Mouse (Mus musculus) lung, embryonic 14.5 days (tissue): ENCODE measurements around the gene Bnc2. TPM values are rescaled to one million over a fixed set of nuclear protein-coding genes. Genes with fewer than 3 reads are reported as not detected.
A peak's percentile ranks its signal among the peaks of the same experiment; 100 is the strongest.

Experiments used
- ATAC-seq: fragments of 200-750 bp; cut with Nextera tagmentation; 2 replicates; pipeline ENCODE4 v1.8.0; 2017; ENCODE audit warnings: mild to moderate bottlenecking, moderate TSS enrichment, moderate library complexity; ENCODE audit not compliant: insufficient read depth
- DNase-seq: peaks from one replicate; pipeline ENCODE4 v3.0.0-alpha.2; 2015
- H3K27ac ChIP-seq: fragments of 300-500 bp; sonication (generic); 2 replicates; pipeline ENCODE4 v1.5.1; 2014; ENCODE audit warnings: low read depth, mild to moderate bottlenecking, moderate library complexity
- H3K27me3 ChIP-seq: fragments of 300-500 bp; sonication (generic); 2 replicates; pipeline ENCODE4 v1.6.1; 2014; ENCODE audit warnings: low read length, control low read depth; ENCODE audit not compliant: insufficient read depth
- H3K36me3 ChIP-seq: fragments of 300-500 bp; sonication (generic); 2 replicates; pipeline ENCODE4 v1.6.1; 2014; ENCODE audit warnings: control low read depth; ENCODE audit not compliant: insufficient read depth
- H3K4me1 ChIP-seq: fragments of 300-500 bp; sonication (generic); 2 replicates; pipeline ENCODE4 v1.6.1; 2014; ENCODE audit warnings: antibody characterized with exemption, control low read depth; ENCODE audit not compliant: insufficient read depth
- H3K4me2 ChIP-seq: fragments of 300-500 bp; sonication (generic); 2 replicates; pipeline ENCODE4 v1.6.1; 2014; ENCODE audit warnings: mild to moderate bottlenecking
- H3K4me3 ChIP-seq: fragments of 300-500 bp; sonication (generic); 2 replicates; pipeline ENCODE4 v1.5.1; 2014; ENCODE audit warnings: low read depth, low read length
- H3K9ac ChIP-seq: fragments of 300-500 bp; sonication (generic); 2 replicates; pipeline ENCODE4 v1.6.1; 2014
- H3K9me3 ChIP-seq: fragments of 300-500 bp; sonication (generic); 2 replicates; pipeline ENCODE4 v1.6.1; 2016; ENCODE audit warnings: low read depth, low read length, control low read depth
- CTCF ChIP-seq: IDR thresholded peaks from 2 replicates; pipeline ENCODE4 v1.5.1; 2016; ENCODE audit warnings: antibody characterized with exemption, low read depth
- WGBS: fragments of 180-500 bp; shearing (Covaris S2); extraction: QIAGEN DNeasy Blood & Tissue Kit; methylation state at CpG from one replicate; pipeline ENCODE4 v1.1.7; 2014; 5-methylcytosine and 5-hydroxymethylcytosine counted together
- polyA plus RNA-seq: library from polyadenylated mRNA; unstranded; fragments of >200 nt; fragmentation: Nextera tagmentation; extraction: Ambion mirVana; gene quantifications from 2 replicates; pipeline ENCODE4 v1.2.1, GENCODE M21; 2014

Bnc2 gene
- polyA plus RNA-seq, 1 experiment from 2014 or later: 8.4 TPM

DNA sequence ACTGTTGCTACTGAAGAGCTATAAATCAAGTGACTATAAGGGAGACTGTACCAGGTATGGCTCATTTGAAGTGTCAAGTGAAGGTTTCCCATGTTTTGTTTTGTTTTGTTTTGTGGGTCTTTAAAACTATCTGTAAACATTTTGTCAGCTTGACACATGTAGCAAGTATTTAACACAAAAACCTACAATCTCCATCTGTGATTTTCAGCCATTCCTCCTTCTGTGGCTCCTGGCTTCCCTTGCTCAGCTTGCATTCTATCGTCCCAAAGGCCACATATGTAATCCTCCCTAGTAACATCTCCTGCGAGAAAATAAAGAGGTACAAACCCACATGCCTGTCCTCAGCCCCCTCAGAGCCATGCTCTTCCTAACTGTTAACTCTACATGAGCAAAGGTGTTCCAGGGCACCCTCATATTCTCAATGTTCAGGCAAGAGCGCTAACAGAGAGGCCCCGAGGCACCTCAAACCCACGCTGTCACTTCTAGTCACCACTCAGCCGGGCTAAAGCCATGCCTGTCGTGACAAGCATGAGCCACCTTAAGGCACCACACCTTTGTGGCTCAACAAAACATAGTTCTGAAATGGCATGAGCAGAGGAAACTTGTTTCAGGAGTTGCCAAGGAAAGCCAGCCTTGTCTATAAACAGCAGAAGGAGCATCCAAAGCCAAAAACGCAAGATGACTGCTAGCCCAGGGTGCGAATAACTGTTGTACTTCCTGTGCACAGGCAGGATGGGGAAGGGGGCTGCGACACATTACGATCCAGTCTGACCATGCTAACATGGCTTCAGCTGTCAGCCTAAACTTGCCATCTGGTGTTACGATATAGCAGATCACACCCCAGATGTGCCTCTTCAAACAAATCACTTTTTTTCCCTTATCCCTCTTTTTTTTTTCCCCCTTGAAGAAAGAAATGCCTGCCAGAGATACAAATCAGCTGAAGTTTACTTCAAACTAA is 42.0 kb downstream of the Bnc2 start:
- TF ChIP-seq CTCF: no peak
- 25% methylated on average over 12 of the region's 12 CpGs for WGBS
- ATAC-seq (peak; percentile 64), DNase-seq (peak; percentile 84)
- Histone ChIP-seq H3K9me3 (no peaks in the 10 kb centered on the region), H3K9ac (no peak overlapping the region), H3K36me3 (no peaks in the 10 kb centered on the region), H3K27ac (peak overlapping the region; percentile 43; the same call in 1 of the 2 replicates), H3K27me3 (no peaks in the 10 kb centered on the region), H3K4me2 (peak overlapping the region; percentile 23; the same call in 1 of the 2 replicates), H3K4me1 (peaks cover 4% of the 10 kb centered on the region; the same call in 1 of the 2 replicates), H3K4me3 (no peak overlapping the region)

DNA sequence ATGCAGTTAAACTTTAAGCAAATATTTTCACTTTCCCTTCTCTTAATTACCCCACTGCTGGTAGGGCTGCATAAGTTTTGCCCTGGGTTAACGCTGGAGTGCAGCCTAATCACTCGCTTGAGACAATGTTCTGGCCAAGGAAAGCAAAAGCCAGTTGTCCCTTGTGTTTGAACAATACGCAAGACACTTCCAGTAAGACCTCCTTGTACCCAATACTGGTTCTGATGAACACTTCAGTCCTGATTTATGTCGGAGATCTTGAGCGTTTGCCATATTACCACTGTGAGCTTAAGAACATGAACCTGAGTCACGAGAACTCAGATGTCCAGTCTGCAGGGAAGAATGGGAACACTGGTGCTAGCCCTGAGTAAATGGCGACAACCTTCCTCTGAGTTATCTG is 47.5 kb downstream of the Bnc2 start:
- Histone ChIP-seq H3K27me3 (no peaks in the 10 kb centered on the region), H3K4me1 (no peaks in the 10 kb centered on the region), H3K4me3 (no peak overlapping the region), H3K9me3 (no peaks in the 10 kb centered on the region), H3K27ac (no peak overlapping the region), H3K36me3 (no peaks in the 10 kb centered on the region), H3K9ac (no peak overlapping the region), H3K4me2 (no peak overlapping the region)
- no peak for DNase-seq
- TF ChIP-seq CTCF: no peak
- WGBS: 79% methylated on average over 7 of the region's 7 CpGs
- no peak for ATAC-seq

- H3K36me3 ChIP-seq: no peaks in the 10 kb centered on the region
- H3K4me1 ChIP-seq: no peaks in the 10 kb centered on the region
- no peak for TF ChIP-seq CTCF
- 69% methylated on average over 5 of the region's 5 CpGs for WGBS
- DNase-seq (no peak), ATAC-seq (no peak)
- H3K4me3 ChIP-seq: no peak overlapping the region
- H3K27ac ChIP-seq: no peak overlapping the region
- no peak overlapping the region for H3K4me2 ChIP-seq
- H3K9me3 ChIP-seq: no peaks in the 10 kb centered on the region
- no peaks in the 10 kb centered on the region for H3K27me3 ChIP-seq
- H3K9ac ChIP-seq: no peak overlapping the region
These were observed 51.8 kb downstream of the Bnc2 start for GRCm38 (mm10) chr4:84623312-84623711.

DNA sequence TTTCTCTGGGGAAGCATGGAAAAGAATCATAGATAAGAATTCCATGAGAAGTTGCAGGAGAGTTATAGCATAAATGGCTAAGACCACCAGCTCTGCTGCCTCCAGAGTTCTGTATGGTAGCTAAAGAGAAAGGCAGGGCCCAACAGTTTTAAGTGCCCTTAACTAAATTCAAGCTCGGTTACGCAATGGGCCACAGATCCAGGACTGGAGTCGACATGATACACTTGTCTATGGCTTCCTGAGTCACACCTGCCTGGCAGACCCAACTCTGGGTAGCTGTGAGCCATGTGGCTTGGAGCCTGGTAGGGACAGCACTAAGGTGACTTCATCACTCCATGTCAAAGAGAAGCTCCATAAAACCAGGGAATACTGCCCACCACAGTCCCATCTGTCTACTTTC is 53.3 kb downstream of the Bnc2 start:
- 79% methylated on average over 3 of the region's 3 CpGs for WGBS
- no peak overlapping the region for H3K27ac ChIP-seq
- no peak for TF ChIP-seq CTCF

DNA sequence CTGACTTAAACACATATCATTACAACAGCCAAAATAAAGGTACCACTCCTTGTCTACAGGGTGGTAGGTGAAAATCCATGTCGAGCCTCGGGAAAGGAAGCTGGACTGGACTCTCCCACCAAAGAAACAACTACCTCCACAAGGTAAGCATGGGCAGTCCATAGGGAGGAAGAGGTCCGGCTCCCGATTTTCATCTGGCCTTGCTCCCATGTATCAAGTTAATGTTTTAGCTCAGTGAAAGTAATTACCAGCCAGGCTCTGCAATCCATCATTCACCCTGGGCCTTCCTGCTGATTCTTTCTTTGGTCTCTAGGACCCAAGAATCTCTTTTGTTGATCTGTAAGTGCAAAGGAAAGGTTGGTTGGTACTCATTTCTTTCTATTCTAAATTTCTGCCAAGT is 65.2 kb downstream of the Bnc2 start:
- H3K4me1 ChIP-seq: no peaks in the 10 kb centered on the region
- H3K4me3 ChIP-seq: no peak overlapping the region
- H3K9me3 ChIP-seq: no peaks in the 10 kb centered on the region
- no peak for TF ChIP-seq CTCF
- H3K36me3 ChIP-seq: no peaks in the 10 kb centered on the region
- DNase-seq: no peak
- H3K27ac ChIP-seq: no peak overlapping the region
- no peak for ATAC-seq
- 78% methylated on average over 4 of the region's 4 CpGs for WGBS
- no peak overlapping the region for H3K4me2 ChIP-seq
- no peak overlapping the region for H3K9ac ChIP-seq
- H3K27me3 ChIP-seq: no peaks in the 10 kb centered on the region

More for the DNA sequence above, 53.3 kb downstream of the Bnc2 start:
- Histone ChIP-seq H3K9me3 (no peaks in the 10 kb centered on the region), H3K4me3 (no peak overlapping the region), H3K9ac (no peak overlapping the region), H3K36me3 (no peaks in the 10 kb centered on the region), H3K4me1 (no peaks in the 10 kb centered on the region), H3K27me3 (no peaks in the 10 kb centered on the region), H3K4me2 (no peak overlapping the region)
- DNase-seq (no peak), ATAC-seq (no peak)

DNA sequence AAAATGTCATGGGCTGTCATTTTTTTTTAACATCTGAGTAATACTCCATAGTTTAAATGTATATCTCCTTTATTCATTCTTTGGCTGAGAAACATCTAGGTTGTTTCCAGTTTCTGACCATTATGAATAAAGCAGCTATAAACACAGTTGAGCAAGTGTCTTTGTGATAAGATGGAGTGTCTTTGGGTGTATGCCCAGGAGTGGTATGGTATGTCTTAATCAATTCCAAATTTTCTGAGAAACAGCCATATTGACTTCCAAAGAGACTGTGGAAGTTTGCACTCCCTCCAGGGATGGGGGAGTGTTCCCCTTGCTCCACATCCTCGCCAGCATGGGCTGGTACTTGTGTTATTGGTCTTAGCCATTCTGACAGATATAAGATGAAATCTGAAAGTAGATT is 70.6 kb downstream of the Bnc2 start:
- H3K36me3 ChIP-seq: no peaks in the 10 kb centered on the region
- no peak overlapping the region for H3K27ac ChIP-seq
- WGBS: 74% methylated on average over 1 of the region's 1 CpGs
- no peaks in the 10 kb centered on the region for H3K27me3 ChIP-seq
- no peak overlapping the region for H3K9ac ChIP-seq
- H3K4me2 ChIP-seq: no peak overlapping the region
- no peaks in the 10 kb centered on the region for H3K4me1 ChIP-seq
- no peak overlapping the region for H3K4me3 ChIP-seq
- TF ChIP-seq CTCF: no peak
- DNase-seq (no peak), ATAC-seq (no peak)
- no peaks in the 10 kb centered on the region for H3K9me3 ChIP-seq

GRCm38 (mm10) chr4:84580260-84580952 is 94.7 kb downstream of the Bnc2 start:
- no peak for DNase-seq
- Histone ChIP-seq H3K27me3 (no peaks in the 10 kb centered on the region), H3K27ac (no peak overlapping the region), H3K4me1 (no peaks in the 10 kb centered on the region), H3K9ac (no peak overlapping the region), H3K4me3 (no peak overlapping the region), H3K36me3 (no peaks in the 10 kb centered on the region), H3K4me2 (no peak overlapping the region), H3K9me3 (no peaks in the 10 kb centered on the region)
- ATAC-seq: no peak
- no peak for TF ChIP-seq CTCF
- WGBS: 26% methylated on average over 6 of the region's 6 CpGs
